Mouse (Mus musculus) midbrain, embryonic 10.5 days (tissue): ENCODE data around the gene Pex6. TPM values are rescaled to one million over a fixed set of nuclear protein-coding genes. Genes with fewer than 3 reads are reported as not detected.
"Not testable (repeated sequence)": the region's sequence is repeated elsewhere in the genome, so short reads cannot be mapped to it uniquely, and the experiment has no call there.

ENCODE experiments used
- DNase-seq: peaks from one replicate; pipeline ENCODE4 v3.0.0-alpha.2; 2017; ENCODE audit warnings: low spot score
- H3K27ac ChIP-seq: fragments of 300-500 bp; sonication (generic); replicated peaks from 2 replicates; pipeline ENCODE4 v1.5.1; 2016; ENCODE audit warnings: mild to moderate bottlenecking
- H3K27me3 ChIP-seq: fragments of 300-500 bp; sonication (generic); 2 replicates; pipeline ENCODE4 v1.6.1; 2016; ENCODE audit warnings: low read depth, mild to moderate bottlenecking; ENCODE audit not compliant: poor library complexity, severe bottlenecking
- H3K36me3 ChIP-seq: fragments of 300-500 bp; sonication (generic); 2 replicates; pipeline ENCODE4 v1.6.1; 2016; ENCODE audit warnings: mild to moderate bottlenecking, moderate library complexity
- H3K4me1 ChIP-seq: fragments of 300-500 bp; sonication (generic); 2 replicates; pipeline ENCODE4 v1.6.1; 2016
- H3K4me3 ChIP-seq: fragments of 300-500 bp; sonication (generic); 2 replicates; pipeline ENCODE4 v1.5.1; 2016; ENCODE audit warnings: mild to moderate bottlenecking, moderate library complexity
- H3K9me3 ChIP-seq: fragments of 300-500 bp; sonication (generic); replicated peaks from 2 replicates; pipeline ENCODE4 v1.6.1; 2016; ENCODE audit warnings: mild to moderate bottlenecking
- WGBS: fragments of 180-500 bp; shearing (Covaris S2); methylation state at CpG from one replicate; pipeline ENCODE4 v1.1.7; 2016; 5-methylcytosine and 5-hydroxymethylcytosine counted together
- polyA plus RNA-seq: library from polyadenylated mRNA; unstranded; fragments of >200 nt; fragmentation: Nextera tagmentation; extraction: Ambion mirVana; gene quantifications from 2 replicates; pipeline ENCODE4 v1.2.1, GENCODE M21; 2016

Pex6 gene
- polyA plus RNA-seq, 1 experiment from 2014 or later: 20.8 TPM

DNA sequence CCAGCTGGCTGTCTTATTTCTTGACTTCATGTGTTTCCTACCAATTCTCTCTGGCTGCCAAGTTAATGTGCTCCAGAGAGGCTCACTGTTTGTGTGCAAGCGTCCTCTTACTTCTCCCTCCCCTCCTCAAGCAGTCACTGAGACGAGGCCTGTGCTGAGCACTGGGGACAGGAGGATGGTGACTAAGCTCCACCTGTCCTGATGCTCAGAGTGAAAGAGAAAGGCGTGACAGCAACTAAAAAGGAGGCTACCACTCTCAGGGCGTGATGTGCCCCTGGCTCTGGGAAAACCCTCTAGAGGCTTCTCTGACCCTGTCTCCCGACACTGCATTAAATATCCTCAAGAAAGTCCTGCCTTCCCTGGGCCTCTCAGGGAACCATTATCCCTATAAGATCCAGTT, 38.0 kb downstream of the Pex6 start:
- H3K27ac ChIP-seq: no peak overlapping the region
- WGBS: 95% methylated on average over 5 of the region's 5 CpGs
- no peak for DNase-seq
- peaks cover 48% of the 10 kb centered on the region for H3K36me3 ChIP-seq
- no peaks in the 10 kb centered on the region for H3K9me3 ChIP-seq
- H3K4me3 ChIP-seq: no peak overlapping the region
- peaks cover 20% of the 10 kb centered on the region for H3K4me1 ChIP-seq
- H3K27me3 ChIP-seq: no peaks in the 10 kb centered on the region

- no peak for DNase-seq
- Histone ChIP-seq H3K27ac (peak overlapping the region; percentile 87; the same call in 1 of the 2 replicates), H3K36me3 (peaks cover 35% of the 10 kb centered on the region), H3K4me3 (peak overlapping the region; percentile 71), H3K27me3 (no peaks in the 10 kb centered on the region), H3K9me3 (no peaks in the 10 kb centered on the region), H3K4me1 (peaks cover 20% of the 10 kb centered on the region)
- WGBS: 97% methylated on average over 4 of the region's 4 CpGs
Measured at GRCm38 (mm10) chr17:46750580-46750979, 39.3 kb downstream of the Pex6 start.

DNA sequence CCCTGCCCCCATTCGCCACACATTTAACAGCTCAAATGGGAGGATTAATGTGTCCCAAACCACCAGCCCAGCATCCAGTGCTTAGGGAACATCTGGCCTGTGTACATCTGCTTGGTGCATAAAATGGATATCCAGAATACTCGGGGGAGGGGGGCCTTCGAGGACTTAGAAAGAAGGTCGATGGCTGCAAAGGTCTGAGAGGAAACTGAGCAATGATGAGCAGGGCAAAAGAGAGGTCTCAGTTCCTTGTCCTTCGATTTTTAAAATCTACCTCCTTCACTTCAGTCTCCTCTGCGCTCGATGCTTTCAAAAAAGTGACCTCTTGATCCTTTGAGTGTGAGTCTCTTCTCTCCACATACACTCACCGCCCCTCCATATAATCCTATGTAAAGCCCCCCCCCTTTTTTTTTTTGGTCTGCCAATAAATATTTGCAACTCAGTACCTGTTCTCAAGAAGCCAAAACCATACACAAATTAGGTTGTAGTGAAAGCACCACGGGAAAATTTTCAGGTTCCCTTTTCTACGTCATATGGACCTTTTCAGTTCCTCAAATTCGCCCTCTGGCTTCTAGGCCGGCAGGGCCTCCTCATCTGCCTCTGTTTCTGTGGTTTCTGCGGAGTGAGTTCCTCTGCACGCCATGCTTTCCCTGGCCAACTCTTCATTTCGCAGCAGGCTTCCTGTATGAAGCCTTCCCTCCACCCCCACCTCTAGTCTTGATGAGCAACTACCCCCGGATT, 40.0 kb downstream of the Pex6 start:
- 32% methylated on average over 16 of the region's 16 CpGs for WGBS
- Histone ChIP-seq H3K4me3 (peak overlapping the region; percentile 71), H3K36me3 (peaks cover 29% of the 10 kb centered on the region), H3K27ac (peak overlapping the region; percentile 87), H3K27me3 (no peaks in the 10 kb centered on the region), H3K4me1 (peaks cover 22% of the 10 kb centered on the region), H3K9me3 (no peaks in the 10 kb centered on the region)
- DNase-seq: no peak

DNA sequence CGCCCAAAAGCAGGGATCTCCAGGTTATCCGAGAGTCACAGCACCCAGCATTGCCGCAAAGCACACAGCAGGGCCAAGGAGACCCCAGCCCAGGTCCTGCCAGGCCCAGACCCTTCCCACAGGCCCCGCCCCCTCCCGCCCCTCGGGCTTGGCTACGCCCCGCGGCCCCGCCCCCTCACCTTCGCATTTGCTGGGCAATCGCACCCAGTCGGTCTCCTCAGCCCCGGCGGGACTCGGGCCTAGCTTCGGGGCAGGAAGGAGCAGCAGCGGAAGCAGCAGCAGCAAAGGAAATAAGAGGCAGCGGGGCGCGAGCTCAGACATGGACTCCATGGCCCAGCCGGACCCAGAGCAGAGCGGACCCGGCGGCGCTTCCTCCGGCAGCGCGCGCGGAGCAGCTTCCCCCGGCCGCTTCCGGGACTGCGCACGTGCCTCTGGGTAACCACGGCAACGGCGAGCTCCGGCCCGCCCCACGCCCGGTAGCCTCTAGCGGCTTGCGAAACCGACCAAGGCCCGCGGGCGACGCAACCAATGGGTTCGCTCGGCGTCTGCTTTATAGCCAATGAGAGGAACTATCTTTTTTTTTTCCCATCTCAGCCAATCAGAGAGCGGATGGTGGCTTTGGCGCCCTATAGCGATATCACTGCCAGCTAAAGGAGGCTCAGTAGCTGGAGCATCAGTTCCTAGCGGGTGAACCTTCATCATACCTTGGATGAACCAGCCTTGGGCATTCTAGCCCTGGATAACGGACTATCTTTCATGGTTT, 40.7 kb downstream of the Pex6 start, which contains the start of gene Cnpy3:
Gene Cnpy3, minus strand, starts transcription at position 421 of the 763 bp plus-strand sequence.
- under 1% methylated on average over 55 of the region's 58 CpGs for WGBS
- DNase-seq: peak; percentile 99
- H3K36me3 ChIP-seq: peaks cover 21% of the 10 kb centered on the region
- H3K27me3 ChIP-seq: no peaks in the 10 kb centered on the region
- H3K9me3 ChIP-seq: no peaks in the 10 kb centered on the region
- H3K4me1 ChIP-seq: peaks cover 22% of the 10 kb centered on the region
- H3K4me3 ChIP-seq: peak within 1 kb of the TSS; percentile 71
- peak within 1 kb of the TSS; percentile 87 for H3K27ac ChIP-seq

DNA sequence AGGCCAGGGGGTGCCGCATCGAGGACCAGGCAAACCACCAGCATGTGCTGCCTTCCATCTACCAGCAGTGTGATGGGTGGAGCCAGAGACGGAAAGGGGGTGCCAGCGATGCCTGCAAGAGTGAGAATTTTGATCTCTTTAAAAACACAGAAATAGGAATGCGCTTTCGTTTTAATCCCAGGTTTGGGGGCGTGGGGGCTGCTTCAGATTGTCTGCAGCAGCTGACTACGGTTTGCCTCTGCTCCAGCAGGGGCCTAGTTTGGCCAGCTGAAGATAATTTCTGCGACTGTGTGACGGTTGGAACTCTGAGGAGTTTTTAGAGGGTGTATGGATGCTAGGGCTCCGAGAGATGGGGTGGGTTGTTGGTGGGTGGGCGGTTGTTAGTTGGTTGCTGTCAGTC, 47.5 kb downstream of the Pex6 start:
- WGBS: 79% methylated on average over 12 of the region's 12 CpGs
- DNase-seq: no peak
- H3K36me3 ChIP-seq: no peaks in the 10 kb centered on the region

GRCm38 (mm10) chr17:46763544-46763943, 52.3 kb downstream of the Pex6 start, which contains the start of gene Ptcra:
Ptcra (minus strand) TSS chr17:46763712.
- Histone ChIP-seq H3K4me1 (peaks cover 4% of the 10 kb centered on the region; the same call in 1 of the 2 replicates), H3K9me3 (no peaks in the 10 kb centered on the region), H3K36me3 (no peaks in the 10 kb centered on the region), H3K27me3 (no peaks in the 10 kb centered on the region), H3K27ac (no peak within 1 kb of the TSS), H3K4me3 (no peak within 1 kb of the TSS)
- no peak for DNase-seq
- 72% methylated on average over 2 of the region's 2 CpGs for WGBS

More for the DNA sequence above, 47.5 kb downstream of the Pex6 start:
- no peak overlapping the region for H3K4me3 ChIP-seq
- H3K4me1 ChIP-seq: 0 out of 2 replicates have a peak, but pooled peaks cover 2% of the 10 kb centered on the region
- H3K9me3 ChIP-seq: no peaks in the 10 kb centered on the region
- H3K27ac ChIP-seq: no peak overlapping the region
- no peaks in the 10 kb centered on the region for H3K27me3 ChIP-seq

- H3K36me3 ChIP-seq, H3K9me3 ChIP-seq, H3K27me3 ChIP-seq, H3K4me1 ChIP-seq, H3K27ac ChIP-seq, H3K4me3 ChIP-seq, DNase-seq: not testable (repeated sequence)
- WGBS: 77% methylated on average over 9 of the region's 9 CpGs
Measured at GRCm38 (mm10) chr17:46764916-46765315, 53.7 kb downstream of the Pex6 start.

DNA sequence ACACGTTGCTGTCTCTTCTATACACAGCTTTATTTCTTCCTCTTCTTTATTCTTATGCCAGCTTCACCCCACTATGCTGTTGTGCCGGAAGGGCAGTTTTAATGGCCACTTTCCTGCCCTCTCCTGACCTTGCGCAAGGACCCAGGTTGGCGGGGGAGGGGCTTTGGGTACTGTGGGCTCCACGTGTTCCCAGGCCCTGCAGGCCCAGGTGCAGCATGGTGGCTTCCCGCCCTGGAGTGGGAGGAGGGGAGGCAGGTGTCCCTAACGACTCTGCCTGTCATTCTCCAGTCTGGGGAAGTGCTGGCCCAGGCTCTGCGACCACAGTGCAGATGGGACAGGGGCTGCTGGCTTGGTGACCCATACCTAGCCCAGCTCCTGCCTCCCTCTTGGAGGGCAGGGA, 56.6 kb downstream of the Pex6 start:
- no peak overlapping the region for H3K27ac ChIP-seq
- H3K4me3 ChIP-seq: no peak overlapping the region
- DNase-seq: no peak
- no peaks in the 10 kb centered on the region for H3K36me3 ChIP-seq
- no peaks in the 10 kb centered on the region for H3K9me3 ChIP-seq
- H3K4me1 ChIP-seq: peaks cover 13% of the 10 kb centered on the region
- H3K27me3 ChIP-seq: no peaks in the 10 kb centered on the region
- 56% methylated on average over 8 of the region's 8 CpGs for WGBS

DNA sequence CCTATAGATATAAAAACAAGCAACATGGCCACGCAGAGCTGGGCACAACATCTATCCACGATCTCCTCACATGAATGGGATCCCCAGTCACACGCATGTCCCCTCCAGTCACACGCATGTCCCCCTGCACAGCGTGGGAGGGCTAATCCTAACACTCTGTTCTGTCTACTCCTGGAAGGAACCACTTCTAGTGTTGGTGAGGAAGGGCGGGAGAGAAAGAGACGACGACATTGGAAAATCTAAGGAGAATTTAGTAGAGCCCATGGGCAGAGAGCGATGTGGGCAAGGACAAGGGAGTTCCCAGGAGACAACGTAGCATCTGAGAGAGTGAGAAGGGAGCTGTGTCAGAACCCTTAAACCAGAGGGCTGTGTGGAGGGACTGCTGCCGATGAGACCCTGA, 59.3 kb downstream of the Pex6 start:
- H3K9me3 ChIP-seq: no peaks in the 10 kb centered on the region
- peaks cover 17% of the 10 kb centered on the region for H3K36me3 ChIP-seq
- peaks cover 27% of the 10 kb centered on the region for H3K4me1 ChIP-seq
- DNase-seq: no peak
- no peak overlapping the region for H3K27ac ChIP-seq
- 91% methylated on average over 11 of the region's 11 CpGs for WGBS
- no peaks in the 10 kb centered on the region for H3K27me3 ChIP-seq
- H3K4me3 ChIP-seq: no peak overlapping the region

DNA sequence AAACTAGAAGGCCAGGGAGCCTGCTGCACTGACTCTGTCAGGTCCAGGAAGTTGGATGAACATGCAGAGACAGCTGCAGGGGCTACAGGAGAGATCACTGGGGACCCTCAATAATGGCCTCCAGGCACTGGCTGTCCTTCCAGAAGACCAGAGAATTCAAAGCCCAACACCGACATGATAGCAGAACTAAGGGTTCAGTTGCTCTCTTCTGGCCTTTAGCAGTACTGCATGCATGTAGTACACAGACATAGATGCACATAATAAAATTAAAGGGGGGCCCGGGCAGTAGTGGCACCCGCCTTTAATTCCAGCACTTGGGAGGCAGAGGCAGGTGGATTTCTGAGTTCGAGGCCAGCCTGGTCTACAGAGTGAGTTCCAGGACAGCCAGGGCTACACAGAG, 59.8 kb downstream of the Pex6 start:
- no peak overlapping the region for H3K4me3 ChIP-seq
- no peak for DNase-seq
- 84% methylated on average over 4 of the region's 4 CpGs for WGBS
- no peak overlapping the region for H3K27ac ChIP-seq
- no peaks in the 10 kb centered on the region for H3K27me3 ChIP-seq
- no peaks in the 10 kb centered on the region for H3K9me3 ChIP-seq
- peaks cover 22% of the 10 kb centered on the region for H3K36me3 ChIP-seq
- H3K4me1 ChIP-seq: peaks cover 27% of the 10 kb centered on the region

GRCm38 (mm10) chr17:46771616-46772015, 60.4 kb downstream of the Pex6 start:
- no peak for DNase-seq
- no peaks in the 10 kb centered on the region for H3K27me3 ChIP-seq
- 72% methylated on average over 17 of the region's 17 CpGs for WGBS
- H3K9me3 ChIP-seq: no peaks in the 10 kb centered on the region
- peaks cover 27% of the 10 kb centered on the region for H3K4me1 ChIP-seq
- peaks cover 28% of the 10 kb centered on the region for H3K36me3 ChIP-seq
- peak overlapping the region; percentile 88; the same call in 1 of the 2 replicates for H3K27ac ChIP-seq
- H3K4me3 ChIP-seq: peak overlapping the region; percentile 78

- peaks cover 32% of the 10 kb centered on the region for H3K36me3 ChIP-seq
- peak overlapping the region; percentile 88 for H3K27ac ChIP-seq
- H3K4me3 ChIP-seq: peak overlapping the region; percentile 78
- no peaks in the 10 kb centered on the region for H3K9me3 ChIP-seq
- H3K4me1 ChIP-seq: peaks cover 27% of the 10 kb centered on the region
- no peaks in the 10 kb centered on the region for H3K27me3 ChIP-seq
- WGBS: 9% methylated on average over 5 of the region's 5 CpGs
- DNase-seq: no peak
Measured at GRCm38 (mm10) chr17:46772038-46772403, 60.8 kb downstream of the Pex6 start.
